Mouse (Mus musculus): ENCODE results near the gene Mx1. TPM values are rescaled to one million over a fixed set of nuclear protein-coding genes. Genes with fewer than 3 reads are reported as not detected.

Gene Mx1
- polyA plus RNA-seq, 1 experiment from 2014 or later, result not detected

DNA sequence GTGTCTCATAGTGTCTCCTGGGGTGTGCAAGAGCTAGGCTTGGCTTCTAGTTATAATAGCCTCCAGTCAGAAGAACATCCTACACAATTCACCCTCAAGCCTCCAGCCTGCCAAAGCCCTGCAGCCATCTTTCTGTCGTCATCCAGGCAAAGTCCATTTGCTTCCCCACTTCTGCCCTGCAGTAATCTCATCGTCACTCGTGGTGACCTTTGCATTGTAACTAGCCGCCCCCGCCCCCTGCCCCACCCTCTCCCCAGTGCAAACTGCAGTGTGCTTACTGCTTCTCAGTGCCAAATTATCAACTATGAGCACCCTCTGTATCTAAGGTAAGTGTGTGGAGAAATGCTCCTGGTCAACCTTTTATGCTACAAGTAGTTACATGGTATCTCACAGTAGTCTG, 35.0 kb upstream of the Mx1 start:
- no peak for ATAC-seq (ENCODE audit: low FRiP score, low TSS enrichment)
- no peaks in the 10 kb centered on the region for H3K36me3 ChIP-seq (ENCODE audit: insufficient read depth, low read length)
- 36% methylated on average over 5 of the region's 5 CpGs for WGBS
- H3K4me2 ChIP-seq (replicated peaks; ENCODE audit: low read depth, low read length), result no peak overlapping the region
- no peaks in the 10 kb centered on the region for H3K27me3 ChIP-seq (ENCODE audit: insufficient read depth, low read length)
- no peaks in the 10 kb centered on the region for H3K9me3 ChIP-seq (ENCODE audit: low read length)
- H3K27ac ChIP-seq (ENCODE audit: low read length), result no peak overlapping the region
- H3K4me3 ChIP-seq (ENCODE audit: low read length), result no peak overlapping the region
- no peaks in the 10 kb centered on the region for H3K4me1 ChIP-seq (ENCODE audit: insufficient read depth, low read length)
- H3K9ac ChIP-seq (replicated peaks; ENCODE audit: low read length), result no peak overlapping the region

DNA sequence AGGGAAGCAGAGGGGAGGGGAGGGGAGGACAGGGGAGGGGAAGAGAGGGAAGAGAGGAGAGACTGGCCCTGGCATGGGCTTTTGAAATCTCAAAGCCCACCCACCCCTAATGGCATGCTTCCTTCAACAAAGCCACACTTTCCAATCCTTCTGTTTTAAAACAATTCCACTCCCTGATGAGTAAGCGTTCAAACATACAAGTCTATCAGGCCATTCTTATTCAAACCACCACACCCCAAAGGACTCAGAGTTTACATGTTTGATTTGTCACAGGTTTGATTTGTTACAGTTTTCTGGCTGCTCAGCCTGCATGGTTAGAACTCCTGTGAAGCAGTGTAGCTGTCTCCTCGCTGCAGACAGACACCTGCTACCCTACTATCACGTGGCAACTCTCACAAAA, 33.3 kb upstream of the Mx1 start:
- H3K4me3 ChIP-seq (ENCODE audit: low read length), result no peak overlapping the region
- H3K4me1 ChIP-seq (ENCODE audit: insufficient read depth, low read length), result no peaks in the 10 kb centered on the region
- H3K9ac ChIP-seq (replicated peaks; ENCODE audit: low read length), result no peak overlapping the region
- H3K36me3 ChIP-seq (ENCODE audit: insufficient read depth, low read length), result no peaks in the 10 kb centered on the region
- 56% methylated on average over 3 of the region's 3 CpGs for WGBS
- H3K9me3 ChIP-seq (ENCODE audit: low read length), result no peaks in the 10 kb centered on the region
- no peaks in the 10 kb centered on the region for H3K27me3 ChIP-seq (ENCODE audit: insufficient read depth, low read length)
- H3K27ac ChIP-seq (ENCODE audit: low read length), result no peak overlapping the region
- ATAC-seq (ENCODE audit: low FRiP score, low TSS enrichment), result no peak
- no peak overlapping the region for H3K4me2 ChIP-seq (replicated peaks; ENCODE audit: low read depth, low read length)

DNA sequence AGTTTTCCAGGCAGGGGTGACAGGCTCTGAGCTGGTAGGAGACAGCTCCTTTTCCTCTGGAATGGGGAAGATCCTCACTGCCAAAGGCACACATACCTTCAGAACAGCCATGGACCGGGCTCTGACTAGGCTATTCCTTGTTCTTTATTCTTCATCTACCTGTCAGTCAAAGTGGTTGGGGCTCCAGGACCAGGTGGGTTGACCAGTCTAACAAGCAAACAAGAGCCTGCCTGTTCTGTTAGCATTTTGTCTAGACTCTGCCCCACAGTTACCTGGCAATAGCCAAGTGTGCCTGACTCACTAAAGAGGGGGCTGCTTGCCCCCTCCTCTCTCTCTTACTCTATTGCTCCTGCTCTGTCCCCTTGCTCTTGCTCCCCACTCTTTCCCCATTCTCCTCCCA, 29.7 kb upstream of the Mx1 start:
- no peak overlapping the region for H3K4me3 ChIP-seq (ENCODE audit: low read length)
- H3K36me3 ChIP-seq (ENCODE audit: insufficient read depth, low read length), result no peaks in the 10 kb centered on the region
- ATAC-seq (ENCODE audit: low FRiP score, low TSS enrichment), result no peak
- no peak overlapping the region for H3K27ac ChIP-seq (ENCODE audit: low read length)
- no peaks in the 10 kb centered on the region for H3K4me1 ChIP-seq (ENCODE audit: insufficient read depth, low read length)
- WGBS, result 83% methylated on average over 1 of the region's 1 CpGs
- H3K27me3 ChIP-seq (ENCODE audit: insufficient read depth, low read length), result no peaks in the 10 kb centered on the region
- no peak overlapping the region for H3K4me2 ChIP-seq (replicated peaks; ENCODE audit: low read depth, low read length)
- no peak overlapping the region for H3K9ac ChIP-seq (replicated peaks; ENCODE audit: low read length)
- no peaks in the 10 kb centered on the region for H3K9me3 ChIP-seq (ENCODE audit: low read length)

DNA sequence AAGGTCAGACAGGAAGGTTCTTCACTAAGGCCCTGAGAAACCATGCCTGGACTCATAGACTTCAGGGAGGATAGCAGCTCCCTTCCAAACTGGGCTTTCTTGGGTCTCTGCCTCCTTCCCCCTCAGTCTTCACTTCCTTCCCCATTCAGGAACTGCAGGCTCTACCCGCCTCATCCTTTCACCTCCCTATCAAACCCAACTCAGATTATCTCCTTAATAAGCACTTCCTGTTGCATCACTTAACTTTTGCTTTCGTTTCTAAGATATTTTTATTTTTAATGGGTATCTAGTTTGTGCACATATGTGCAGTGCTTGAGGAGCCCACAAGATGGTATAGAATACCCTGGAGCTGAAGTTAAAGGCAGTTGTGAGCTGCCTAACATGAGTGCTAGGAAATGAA, 15.9 kb upstream of the Mx1 start:
- WGBS, result 74% methylated on average over 2 of the region's 2 CpGs
- Histone ChIP-seq H3K9ac (replicated peaks; ENCODE audit: low read length) (no peak overlapping the region), H3K4me1 (ENCODE audit: insufficient read depth, low read length) (no peaks in the 10 kb centered on the region), H3K4me3 (ENCODE audit: low read length) (no peak overlapping the region), H3K36me3 (ENCODE audit: insufficient read depth, low read length) (no peaks in the 10 kb centered on the region), H3K27me3 (ENCODE audit: insufficient read depth, low read length) (no peaks in the 10 kb centered on the region), H3K4me2 (replicated peaks; ENCODE audit: low read depth, low read length) (no peak overlapping the region), H3K9me3 (ENCODE audit: low read length) (no peaks in the 10 kb centered on the region), H3K27ac (ENCODE audit: low read length) (no peak overlapping the region)
- no peak for ATAC-seq (ENCODE audit: low FRiP score, low TSS enrichment)

DNA sequence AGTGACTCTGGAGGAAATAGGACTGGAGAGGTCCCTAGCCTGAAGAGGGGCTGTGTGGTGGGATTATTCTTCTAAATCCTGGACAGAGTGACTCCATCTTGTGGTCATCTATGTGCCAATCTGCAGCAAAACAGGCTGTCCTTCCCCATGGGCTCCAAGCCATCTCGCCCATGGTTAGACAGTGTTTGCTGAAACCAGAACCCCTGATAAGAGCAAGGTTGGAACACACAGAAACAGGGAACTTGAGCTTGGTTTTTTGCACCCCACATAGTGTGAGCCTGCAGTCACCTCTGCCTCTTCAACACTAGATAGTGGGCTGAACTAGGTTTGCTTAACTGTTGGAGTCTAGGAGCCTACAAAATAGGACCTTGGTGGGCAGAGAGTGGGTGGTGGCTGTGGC, 13.8 kb upstream of the Mx1 start:
- WGBS, result 87% methylated on average over 1 of the region's 1 CpGs
- Histone ChIP-seq H3K27ac (ENCODE audit: low read length) (no peak overlapping the region), H3K27me3 (ENCODE audit: insufficient read depth, low read length) (no peaks in the 10 kb centered on the region), H3K9me3 (ENCODE audit: low read length) (no peaks in the 10 kb centered on the region; the same call in 1 of the 2 replicates), H3K36me3 (ENCODE audit: insufficient read depth, low read length) (no peaks in the 10 kb centered on the region), H3K4me1 (ENCODE audit: insufficient read depth, low read length) (no peaks in the 10 kb centered on the region), H3K4me3 (ENCODE audit: low read length) (no peak overlapping the region), H3K4me2 (replicated peaks; ENCODE audit: low read depth, low read length) (no peak overlapping the region), H3K9ac (replicated peaks; ENCODE audit: low read length) (no peak overlapping the region)
- no peak for ATAC-seq (ENCODE audit: low FRiP score, low TSS enrichment)

DNA sequence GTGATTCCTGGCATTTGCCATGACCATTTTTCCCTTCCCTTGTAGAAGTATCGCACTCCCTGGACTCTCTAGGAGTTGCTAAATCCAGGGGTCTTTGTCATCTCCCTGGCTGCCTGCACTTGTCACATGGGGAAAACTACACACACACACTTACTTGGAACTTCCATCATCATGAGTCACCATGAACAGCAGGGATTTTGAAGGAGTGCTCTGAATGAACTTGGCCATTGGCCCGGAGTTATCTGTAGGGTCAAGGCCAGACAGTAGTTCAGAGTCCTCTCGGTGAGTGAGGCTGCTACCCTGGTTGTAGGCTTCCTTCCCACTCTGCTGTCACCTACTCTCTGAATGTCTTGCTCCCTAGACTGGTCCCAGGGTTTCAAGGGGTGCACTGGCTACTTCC, 12.9 kb upstream of the Mx1 start:
- Histone ChIP-seq H3K9me3 (ENCODE audit: low read length) (no peaks in the 10 kb centered on the region; the same call in 1 of the 2 replicates), H3K4me1 (ENCODE audit: insufficient read depth, low read length) (no peaks in the 10 kb centered on the region), H3K4me3 (ENCODE audit: low read length) (no peak overlapping the region), H3K27ac (ENCODE audit: low read length) (no peak overlapping the region), H3K4me2 (replicated peaks; ENCODE audit: low read depth, low read length) (no peak overlapping the region), H3K36me3 (ENCODE audit: insufficient read depth, low read length) (no peaks in the 10 kb centered on the region), H3K9ac (replicated peaks; ENCODE audit: low read length) (no peak overlapping the region), H3K27me3 (ENCODE audit: insufficient read depth, low read length) (no peaks in the 10 kb centered on the region)
- WGBS, result 83% methylated on average over 3 of the region's 3 CpGs
- no peak for ATAC-seq (ENCODE audit: low FRiP score, low TSS enrichment)

DNA sequence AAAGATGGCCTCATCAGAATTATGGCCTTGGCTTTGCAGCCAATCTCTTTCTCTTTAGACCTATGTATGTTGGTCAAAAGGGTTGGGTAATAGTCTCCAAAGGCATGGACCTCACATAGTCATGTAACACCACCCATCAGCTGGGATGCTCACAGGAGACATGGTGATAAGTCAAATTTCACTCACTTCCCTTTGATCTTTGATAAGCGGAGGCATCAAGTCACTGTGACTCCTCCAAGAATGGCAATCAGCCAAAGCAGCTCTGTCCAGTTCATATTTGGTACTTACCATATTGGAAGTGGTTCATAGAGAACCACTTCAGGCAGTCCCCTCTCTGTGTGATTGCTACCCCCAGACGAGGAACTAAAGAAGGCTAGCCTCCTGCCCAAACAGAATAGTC, 12.0 kb upstream of the Mx1 start:
- H3K4me2 ChIP-seq (replicated peaks; ENCODE audit: low read depth, low read length), result no peak overlapping the region

DNA sequence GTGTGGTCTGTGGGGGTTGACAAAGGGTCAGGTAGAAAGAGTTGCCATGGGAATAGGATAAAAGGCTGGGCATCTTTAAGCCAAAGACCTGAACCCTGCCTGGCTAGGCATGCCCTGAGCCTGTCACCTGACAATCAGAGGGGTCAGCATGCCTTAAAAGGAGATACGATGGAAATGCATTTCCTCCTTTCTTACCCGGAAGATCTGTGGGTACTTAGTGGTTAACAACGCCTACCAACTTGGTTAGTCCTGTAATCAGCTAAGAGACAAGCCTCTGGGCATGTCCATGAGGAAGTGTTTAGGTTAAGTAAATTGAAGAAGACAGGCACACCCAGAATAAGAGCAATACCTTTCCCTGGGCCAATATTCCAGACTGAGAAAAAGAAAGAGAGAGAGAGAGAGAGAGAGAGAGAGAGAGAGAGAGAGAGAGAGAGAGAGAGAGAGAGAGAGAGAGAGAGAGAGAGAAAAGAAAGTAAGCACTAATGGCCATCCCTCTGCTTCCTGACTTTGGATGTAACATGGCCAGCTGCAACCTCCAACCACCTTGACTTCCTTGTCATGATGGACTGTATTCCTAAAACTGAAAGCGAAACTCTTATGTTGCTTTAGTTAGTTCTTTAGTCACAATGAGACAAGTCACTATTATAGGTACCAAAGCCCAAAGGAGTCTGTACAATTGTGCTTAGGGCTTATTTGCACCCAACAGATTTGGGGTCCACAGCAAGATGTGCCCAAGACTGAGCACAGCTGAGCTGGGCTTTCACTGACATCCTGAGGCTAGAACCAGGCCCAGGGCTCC, 5.5 kb upstream of the Mx1 start:
- no peak overlapping the region for H3K9ac ChIP-seq (replicated peaks; ENCODE audit: low read length)
- 86% methylated on average over 4 of the region's 4 CpGs for WGBS
- no peak for ATAC-seq (ENCODE audit: low FRiP score, low TSS enrichment)
- H3K27ac ChIP-seq (ENCODE audit: low read length), result no peak overlapping the region
- H3K4me1 ChIP-seq (ENCODE audit: insufficient read depth, low read length), result no peaks in the 10 kb centered on the region
- no peaks in the 10 kb centered on the region for H3K9me3 ChIP-seq (ENCODE audit: low read length)
- H3K4me3 ChIP-seq (ENCODE audit: low read length), result no peak overlapping the region
- H3K36me3 ChIP-seq (ENCODE audit: insufficient read depth, low read length), result no peaks in the 10 kb centered on the region
- no peaks in the 10 kb centered on the region for H3K27me3 ChIP-seq (ENCODE audit: insufficient read depth, low read length)
- H3K4me2 ChIP-seq (replicated peaks; ENCODE audit: low read depth, low read length), result no peak overlapping the region

More for the DNA sequence above, 12.0 kb upstream of the Mx1 start:
- Histone ChIP-seq H3K27ac (ENCODE audit: low read length) (no peak overlapping the region), H3K9ac (replicated peaks; ENCODE audit: low read length) (no peak overlapping the region), H3K9me3 (ENCODE audit: low read length) (no peaks in the 10 kb centered on the region; the same call in 1 of the 2 replicates), H3K4me1 (ENCODE audit: insufficient read depth, low read length) (no peaks in the 10 kb centered on the region), H3K4me3 (ENCODE audit: low read length) (no peak overlapping the region), H3K27me3 (ENCODE audit: insufficient read depth, low read length) (no peaks in the 10 kb centered on the region), H3K36me3 (ENCODE audit: insufficient read depth, low read length) (no peaks in the 10 kb centered on the region)
- ATAC-seq (ENCODE audit: low FRiP score, low TSS enrichment), result no peak
- WGBS, result 73% methylated on average over 2 of the region's 2 CpGs

DNA sequence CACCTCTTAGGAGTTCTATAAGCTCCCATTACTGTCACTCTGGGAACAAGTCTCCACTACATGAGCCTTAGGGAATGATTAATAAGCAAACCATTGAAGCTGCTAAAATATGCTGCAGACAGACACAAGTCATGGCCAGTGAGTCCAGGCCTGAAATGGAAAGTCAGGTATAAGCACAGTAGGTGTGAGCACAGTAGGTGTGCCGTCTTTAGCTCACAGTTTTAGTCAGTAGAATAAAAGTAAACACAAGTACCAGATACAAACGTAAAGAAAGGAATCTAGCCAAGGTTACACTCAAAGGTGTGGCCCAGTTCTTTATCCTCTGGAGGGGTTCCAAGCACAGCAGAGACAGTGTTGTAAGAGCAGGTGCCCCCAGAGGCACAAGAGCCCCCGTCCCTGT, 4.8 kb upstream of the Mx1 start:
- Histone ChIP-seq H3K4me1 (ENCODE audit: insufficient read depth, low read length) (no peaks in the 10 kb centered on the region), H3K9me3 (ENCODE audit: low read length) (no peaks in the 10 kb centered on the region), H3K4me2 (replicated peaks; ENCODE audit: low read depth, low read length) (no peak overlapping the region), H3K36me3 (ENCODE audit: insufficient read depth, low read length) (no peaks in the 10 kb centered on the region), H3K27me3 (ENCODE audit: insufficient read depth, low read length) (no peaks in the 10 kb centered on the region), H3K27ac (ENCODE audit: low read length) (no peak overlapping the region), H3K4me3 (ENCODE audit: low read length) (no peak overlapping the region), H3K9ac (replicated peaks; ENCODE audit: low read length) (no peak overlapping the region)
- 78% methylated on average over 3 of the region's 3 CpGs for WGBS
- no peak for ATAC-seq (ENCODE audit: low FRiP score, low TSS enrichment)

DNA sequence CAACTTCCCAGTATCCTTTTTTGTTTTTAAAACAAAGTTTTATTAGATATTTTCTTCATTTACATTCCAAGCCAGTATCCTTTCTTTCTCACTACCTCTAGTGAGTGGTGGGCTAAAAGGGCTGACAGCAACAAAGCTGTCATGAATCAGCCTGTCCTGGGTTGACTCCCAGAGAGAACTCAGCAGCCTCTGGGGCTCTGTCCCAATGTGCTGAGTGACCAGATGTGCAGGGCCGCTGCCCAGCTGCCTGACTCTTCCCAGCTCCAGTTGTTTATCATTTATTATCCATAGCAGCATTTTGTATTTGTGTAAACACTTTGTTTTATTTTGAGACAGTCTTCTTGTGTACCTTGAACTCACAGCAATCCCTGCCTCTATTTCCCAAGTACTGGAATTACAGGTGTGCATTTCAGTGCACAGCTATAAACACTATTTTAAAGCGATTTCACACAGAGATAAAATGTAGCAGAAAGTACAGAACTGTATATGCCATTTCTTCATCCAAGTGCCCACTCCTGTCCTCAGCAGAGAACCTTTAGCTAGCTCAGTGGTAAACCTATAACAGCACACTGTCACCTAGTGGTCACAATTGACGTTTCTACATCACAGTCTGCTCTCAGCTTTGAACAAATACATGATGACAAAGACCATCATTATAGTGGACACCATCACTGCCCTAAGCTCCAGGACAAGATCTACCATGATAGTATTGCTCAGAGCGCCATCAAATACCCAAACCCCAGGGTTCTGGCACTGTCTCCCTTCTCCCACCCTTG, 3.7 kb upstream of the Mx1 start:
- Histone ChIP-seq H3K4me1 (ENCODE audit: insufficient read depth, low read length) (no peaks in the 10 kb centered on the region), H3K27me3 (ENCODE audit: insufficient read depth, low read length) (no peaks in the 10 kb centered on the region), H3K27ac (ENCODE audit: low read length) (no peak overlapping the region), H3K9ac (replicated peaks; ENCODE audit: low read length) (no peak overlapping the region), H3K9me3 (ENCODE audit: low read length) (no peaks in the 10 kb centered on the region), H3K36me3 (ENCODE audit: insufficient read depth, low read length) (no peaks in the 10 kb centered on the region), H3K4me3 (ENCODE audit: low read length) (no peak overlapping the region), H3K4me2 (replicated peaks; ENCODE audit: low read depth, low read length) (no peak overlapping the region)
- no peak for ATAC-seq (ENCODE audit: low FRiP score, low TSS enrichment)
- 54% methylated on average over 4 of the region's 4 CpGs for WGBS
